Mouse (Mus musculus) megakaryocyte, embryonic 14.5 days (primary cell): ENCODE results near the gene Slc44a5.

Experiments used
- FLI1 ChIP-seq: IDR thresholded peaks from 2 replicates; pipeline ENCODE4 v1.6.1; 2012; ENCODE audit warnings: low read length, inconsistent platforms, mixed read lengths
- GATA1 ChIP-seq: IDR thresholded peaks from 3 replicates; pipeline ENCODE4 v1.6.1; 2012; ENCODE audit warnings: mixed read lengths, low read length, inconsistent platforms, borderline replicate concordance

DNA sequence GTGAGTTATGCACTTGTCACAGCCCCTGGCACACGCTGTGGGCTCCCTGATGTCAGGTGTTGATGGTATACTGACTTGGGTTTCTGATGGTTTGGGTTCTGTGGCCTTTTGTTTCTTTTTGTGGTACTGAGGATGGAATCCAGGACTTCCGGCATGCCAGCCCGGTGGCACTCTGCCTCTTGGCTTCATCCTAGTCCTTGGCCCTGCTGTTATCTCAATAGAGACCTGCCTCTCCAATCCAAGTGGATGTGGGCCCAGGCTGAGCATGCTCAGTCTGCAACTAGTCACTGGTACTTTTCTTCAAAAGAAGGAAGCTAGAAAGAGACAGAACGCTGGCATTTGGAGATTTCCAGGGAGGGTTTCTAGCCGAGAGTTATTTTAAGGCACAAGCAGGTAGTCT lies 318.9 kb downstream of the Slc44a5 start:
- no peak for TF ChIP-seq GATA1
- no peak for TF ChIP-seq FLI1
